Comparison of ENCODE assay signal across 8 mouse cellular contexts in the genomic region with DNA sequence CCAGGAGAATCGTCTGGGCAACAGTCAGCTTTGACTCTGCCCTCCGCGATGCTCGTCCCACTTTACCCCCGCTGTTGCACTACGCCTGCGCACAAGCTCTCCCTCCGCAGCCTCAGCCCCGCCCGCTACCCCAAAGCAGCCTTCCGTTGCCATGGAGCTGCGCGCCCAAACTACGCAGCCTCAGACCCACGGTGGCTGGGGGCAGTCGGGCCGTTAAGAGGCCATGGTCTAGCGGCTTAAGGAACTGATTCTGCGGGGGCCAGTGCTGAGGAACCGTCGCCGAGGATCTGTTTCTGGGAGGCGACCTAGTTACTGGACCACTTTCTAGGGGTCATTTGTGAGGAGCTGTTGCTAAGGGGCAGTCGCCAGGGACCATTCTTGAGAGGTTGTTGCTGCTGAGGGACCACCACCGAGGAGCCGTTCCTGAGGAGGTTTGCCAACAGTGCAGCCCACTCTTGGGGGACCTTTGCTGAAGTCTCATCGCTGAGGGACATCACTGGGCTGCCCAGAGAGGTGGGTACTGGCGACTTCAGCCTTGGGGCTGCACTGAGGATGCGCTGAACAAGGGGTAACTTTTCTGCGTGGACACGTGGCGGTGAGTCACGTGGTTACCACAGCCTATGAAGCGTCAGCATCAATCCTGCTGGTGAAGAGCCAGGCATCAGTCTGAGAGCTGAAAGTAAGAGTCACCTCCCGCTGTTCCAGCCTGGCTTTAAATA. TPM values are rescaled to one million over a fixed set of nuclear protein-coding genes. Genes with fewer than 3 reads are reported as not detected.
DNase-seq lines count a peak whose midpoint lies in the region; ATAC-seq lines count a peak whose summit lies in the region.

Cfap74 (plus strand) TSS at position 133 of the 719 bp plus-strand sequence.

- H3K27ac ChIP-seq in hindbrain, embryonic 11.5 days (ENCODE audit: low read depth, low read length): 0 out of 2 replicates have a peak within 1 kb of the TSS, but pooled peaks have one; percentile 12
- H3K27ac ChIP-seq in lung, embryonic 15.5 days: no peak within 1 kb of the TSS

- 0% methylated on average over 35 of the region's 35 CpGs for WGBS in hindbrain, embryonic 11.5 days
- under 1% methylated on average over 35 of the region's 35 CpGs for WGBS in lung, embryonic 15.5 days

- H3K36me3 ChIP-seq in hindbrain, embryonic 11.5 days (ENCODE audit: control insufficient read depth, insufficient read depth, low read length): no peaks in the 10 kb centered on the region
- no peaks in the 10 kb centered on the region for H3K36me3 ChIP-seq in lung, embryonic 15.5 days

- H3K9me3 ChIP-seq in hindbrain, embryonic 11.5 days (ENCODE audit: control insufficient read depth, low read length): no peaks in the 10 kb centered on the region
- H3K9me3 ChIP-seq in lung, embryonic 15.5 days: no peaks in the 10 kb centered on the region

- H3K4me1 ChIP-seq in hindbrain, embryonic 11.5 days (replicated peaks; ENCODE audit: control insufficient read depth, insufficient read depth, low read length): no peaks in the 10 kb centered on the region; the same call in 1 of the 2 replicates
- peaks cover 13% of the 10 kb centered on the region for H3K4me1 ChIP-seq in lung, embryonic 15.5 days

- peak within 1 kb of the TSS; percentile 47 for H3K9ac ChIP-seq in hindbrain, embryonic 11.5 days (ENCODE audit: low read depth, low read length)
- peak within 1 kb of the TSS; percentile 34 for H3K9ac ChIP-seq in lung, embryonic 15.5 days

- H3K27me3 ChIP-seq in hindbrain, embryonic 11.5 days (ENCODE audit: control insufficient read depth, insufficient read depth, low read length): no peaks in the 10 kb centered on the region
- H3K27me3 ChIP-seq in lung, embryonic 15.5 days: 0 out of 2 replicates have a peak, but pooled peaks cover 7% of the 10 kb centered on the region

- peak; percentile 92 for DNase-seq in NIH3T3 (ENCODE audit: low read depth)
- DNase-seq in cerebellum, adult 9-11 months: peak; percentile 88
- peak; percentile 65 to 83 for DNase-seq in frontal cortex, postnatal 10 days (ENCODE audit: low spot score in 2 of 2)
- peak; percentile 92 for DNase-seq in hindbrain, embryonic 11.5 days (ENCODE audit: low spot score)
- DNase-seq in layer of hippocampus, adult 9-11 months: peak; percentile 89
- peak; percentile 81 for DNase-seq in retina, adult 2 months (ENCODE audit: low read depth, low spot score)
- DNase-seq in urinary bladder, postnatal 36 days (ENCODE audit: low spot score in 2 of 2): peak; percentile 24 to 59

- ATAC-seq in hindbrain, embryonic 11.5 days (ENCODE audit: low FRiP score): peak; percentile 98
- ATAC-seq in lung, embryonic 15.5 days (ENCODE audit: borderline replicate concordance, extremely low read depth, low FRiP score, low TSS enrichment): peak; percentile 93

- H3K4me2 ChIP-seq in hindbrain, embryonic 11.5 days (replicated peaks; ENCODE audit: low read depth, low read length): peak within 1 kb of the TSS; percentile 72
- H3K4me2 ChIP-seq in lung, embryonic 15.5 days: peak within 1 kb of the TSS; percentile 90

- peak within 1 kb of the TSS; percentile 49 for H3K4me3 ChIP-seq in hindbrain, embryonic 11.5 days (ENCODE audit: low read depth, low read length)
- peak within 1 kb of the TSS; percentile 45 for H3K4me3 ChIP-seq in lung, embryonic 15.5 days

RNA-seq across cellular contexts. Expression of gene Cfap74, which starts in this region (rescaled TPM):
- polyA plus RNA-seq in hindbrain, embryonic 11.5 days (2014; fragmentation: Nextera tagmentation; extraction: Ambion mirVana): 5.4 and 6.8 TPM in 2 replicates
- 1.8 and 2.1 TPM in 2 replicates for polyA plus RNA-seq in lung, embryonic 15.5 days (2015; fragmentation: Nextera tagmentation; extraction: Ambion mirVana)

Comparison
In these comparisons a context has a peak if more than half of its experiments do, and no peak if none do; other contexts are left out.
1. DNase-seq: peak in every context shown above with its lines; median percentile 92 in NIH3T3; 92 in hindbrain, embryonic 11.5 days; 89 in layer of hippocampus, adult 9-11 months; 88 in cerebellum, adult 9-11 months; 81 in retina, adult 2 months; 74 in frontal cortex, postnatal 10 days; 42 in urinary bladder, postnatal 36 days.